Mouse (Mus musculus): ENCODE results near the gene Ifi206.
"Not testable (repeated sequence)": the region's sequence is repeated elsewhere in the genome, so short reads cannot be mapped to it uniquely, and the experiment has no call there.

Ifi206 gene

DNA sequence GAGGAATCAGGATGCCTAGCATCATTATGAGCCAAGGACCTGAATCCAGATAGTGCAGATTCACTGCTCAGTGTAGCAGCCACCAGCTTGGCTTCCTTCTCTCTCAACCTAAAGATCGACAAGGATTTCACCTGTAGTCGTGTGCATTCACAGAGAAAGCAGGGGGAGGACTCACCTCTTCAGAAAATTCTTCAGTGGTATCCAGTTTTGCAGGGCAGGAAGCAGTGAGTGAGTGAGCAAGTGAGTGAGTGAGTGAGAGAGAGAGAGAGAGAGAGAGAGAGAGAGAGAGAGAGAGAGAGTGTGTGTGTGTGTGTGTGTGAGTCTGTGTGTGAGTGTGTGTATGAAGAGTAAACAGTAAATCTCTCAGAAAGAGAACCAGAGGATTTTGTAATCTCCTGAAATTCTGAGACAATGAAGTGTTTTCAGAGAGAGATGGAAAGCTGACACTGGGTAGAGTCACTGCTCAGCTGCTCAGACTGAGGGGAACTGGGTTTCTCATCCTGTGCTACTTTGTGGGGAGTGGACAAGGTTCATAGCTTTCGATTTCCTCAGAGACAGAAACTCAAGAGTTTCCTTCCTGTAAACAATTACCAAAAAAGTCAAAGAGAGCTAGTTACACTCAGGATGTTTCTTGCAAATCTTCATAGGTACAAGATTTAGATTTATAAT lies at the start of gene Ifi206:
TSS of gene Ifi206 (minus strand) at position 230 of the 669 bp plus-strand sequence.
- not testable (repeated sequence) for DNase-seq

GRCm38 (mm10) chr1:173535791-173536190 lies 45.0 kb upstream of the Ifi206 start, which contains the start of gene Ifi214:
Gene Ifi214, minus strand, starts transcription at chr1:173535957.
- not testable (repeated sequence) for DNase-seq

DNA sequence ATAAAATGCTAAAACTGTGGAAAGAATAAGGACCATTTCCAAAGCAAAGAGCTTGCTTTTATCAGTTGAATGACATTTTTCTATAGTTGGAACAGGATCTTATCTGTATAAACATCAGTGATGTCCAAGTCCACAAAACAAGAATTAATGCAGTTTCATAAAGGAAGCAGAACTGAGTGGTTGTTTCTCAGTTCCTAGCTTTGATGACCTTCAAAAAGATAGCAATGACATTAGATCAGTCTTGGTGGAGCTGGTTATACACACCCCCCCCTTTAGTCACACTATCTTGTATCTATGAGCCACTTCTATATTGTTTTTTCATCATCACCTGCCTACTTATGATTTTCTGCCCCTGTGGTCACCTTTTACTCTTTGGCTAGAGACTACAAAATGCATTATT lies 30.6 kb upstream of the Ifi206 start:
- DNase-seq: no peak

GRCm38 (mm10) chr1:173510595-173510994 lies 19.8 kb upstream of the Ifi206 start:
- DNase-seq: not testable (repeated sequence)

- DNase-seq: not testable (repeated sequence)
These were observed 642 bp upstream of the Ifi206 start for GRCm38 (mm10) chr1:173491483-173491882.

DNA sequence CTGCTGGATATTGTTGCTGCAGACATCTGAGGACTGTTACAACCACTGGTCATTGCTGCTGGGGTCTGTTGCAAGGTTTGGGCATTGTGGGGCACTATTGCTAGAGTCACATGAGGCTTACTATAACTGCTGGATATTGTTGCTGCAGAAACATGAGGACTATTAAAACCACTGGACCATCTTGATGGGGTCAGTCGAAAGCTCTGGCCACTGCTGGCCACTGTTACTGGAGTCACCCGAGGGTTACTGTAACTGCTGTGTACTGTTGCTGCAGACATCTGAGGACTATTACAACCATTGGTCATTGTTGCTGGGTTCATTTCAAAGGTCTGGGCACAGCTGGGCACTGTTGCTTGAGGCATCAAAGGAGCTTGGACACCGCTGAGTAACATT lies 9.7 kb downstream of the Ifi206 start:
- not testable (repeated sequence) for DNase-seq

DNA sequence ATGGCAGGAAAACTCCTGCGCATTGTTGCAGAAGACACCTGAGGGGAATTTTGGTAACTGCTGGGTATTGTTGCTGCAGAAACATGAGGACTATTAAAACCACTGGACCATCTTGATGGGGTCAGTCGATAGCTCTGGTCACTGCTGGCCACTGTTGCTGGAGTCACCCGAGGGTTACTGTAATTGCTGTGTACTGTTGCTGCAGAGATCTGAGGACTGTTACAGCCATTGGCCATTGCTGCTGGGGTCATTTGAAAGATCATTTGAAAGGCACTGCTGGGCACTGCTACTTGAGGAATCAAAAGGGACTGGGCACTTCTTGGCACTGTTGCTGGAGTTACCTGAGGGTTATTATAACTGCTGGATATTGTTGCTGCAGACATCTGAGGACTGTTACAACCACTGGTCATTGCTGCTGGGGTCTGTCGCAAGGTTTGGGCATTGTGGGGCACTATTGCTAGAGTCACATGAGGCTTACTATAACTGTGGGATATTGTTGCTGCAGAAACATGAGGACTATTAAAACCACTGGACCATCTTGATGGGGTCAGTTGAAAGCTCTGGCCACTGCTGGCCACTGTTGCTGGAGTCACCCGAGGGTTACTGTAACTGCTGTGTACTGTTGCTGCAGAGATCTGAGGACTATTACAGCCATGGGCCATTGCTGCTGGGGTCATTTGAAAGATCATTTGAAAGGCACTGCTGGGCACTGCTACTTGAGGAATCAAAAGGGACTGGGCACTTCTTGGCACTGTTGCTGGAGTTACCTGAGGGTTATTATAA lies 10.3 kb downstream of the Ifi206 start:
- not testable (repeated sequence) for DNase-seq

GRCm38 (mm10) chr1:173456761-173457160 lies 34.1 kb downstream of the Ifi206 start:
- DNase-seq: no peak

GRCm38 (mm10) chr1:173456139-173456754 lies 34.6 kb downstream of the Ifi206 start:
- DNase-seq: no peak

DNA sequence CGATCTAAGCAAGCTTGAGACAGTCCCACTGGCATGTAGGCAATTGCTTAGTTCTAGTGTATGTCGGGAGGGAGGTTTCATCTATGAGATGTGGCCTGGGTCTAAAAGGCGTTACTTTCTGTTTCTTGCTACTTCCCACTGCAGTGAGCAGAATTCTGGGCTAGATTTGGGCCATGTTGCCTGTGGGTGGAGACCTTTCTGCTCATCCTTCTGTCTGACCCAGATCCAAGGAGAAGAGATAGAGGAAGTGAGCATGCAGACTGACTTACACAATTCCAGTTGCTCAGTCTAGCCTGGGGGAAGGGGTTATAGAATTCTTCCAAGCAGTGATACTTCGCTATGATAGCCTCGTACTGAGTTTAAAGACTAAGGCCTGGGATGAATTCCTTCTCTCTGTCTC lies 39.2 kb downstream of the Ifi206 start:
- DNase-seq: peak; percentile 21 to 23

DNA sequence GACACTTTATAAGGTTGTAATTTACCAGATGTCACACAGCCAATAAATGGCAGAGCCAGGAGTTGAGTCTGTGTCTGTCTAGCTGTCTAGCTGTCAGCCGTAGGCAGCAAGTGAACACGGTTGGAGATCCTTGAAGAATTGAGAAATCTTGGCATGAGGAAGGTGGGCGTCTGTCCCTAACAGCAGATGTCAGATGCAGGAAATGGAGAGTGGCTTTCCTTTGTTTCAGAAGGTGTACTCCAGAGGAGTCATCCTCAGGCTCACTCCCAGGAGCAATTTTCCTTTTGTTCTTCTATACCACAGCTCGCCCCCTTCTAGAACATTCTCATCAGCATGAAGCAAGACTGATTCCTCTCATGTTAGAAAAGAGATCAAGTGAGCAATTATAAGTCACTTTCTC lies 40.2 kb downstream of the Ifi206 start:
- no peak for DNase-seq

DNA sequence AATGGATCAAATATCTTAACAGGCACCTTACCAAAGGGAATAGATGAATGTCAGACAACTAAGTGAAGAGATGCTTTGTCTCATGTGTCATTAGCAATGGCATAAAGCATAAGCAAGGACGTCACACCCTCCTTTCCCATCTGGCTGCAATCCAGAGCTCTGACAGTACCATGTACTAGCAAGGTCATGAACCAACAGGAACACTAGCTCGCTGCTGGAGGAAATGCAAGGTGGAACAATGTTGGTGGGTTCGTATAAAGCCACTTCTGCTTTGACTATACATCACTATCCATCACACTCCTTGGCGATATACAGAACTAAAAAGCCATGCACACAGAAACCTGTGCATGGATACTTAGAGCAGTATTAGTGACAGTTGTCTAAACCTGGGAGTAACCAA lies 43.8 kb downstream of the Ifi206 start:
- no peak for DNase-seq

GRCm38 (mm10) chr1:173443061-173443460 lies 47.8 kb downstream of the Ifi206 start:
- DNase-seq: no peak

- DNase-seq: no peak
These were observed 49.6 kb downstream of the Ifi206 start for GRCm38 (mm10) chr1:173441210-173441609.

DNA sequence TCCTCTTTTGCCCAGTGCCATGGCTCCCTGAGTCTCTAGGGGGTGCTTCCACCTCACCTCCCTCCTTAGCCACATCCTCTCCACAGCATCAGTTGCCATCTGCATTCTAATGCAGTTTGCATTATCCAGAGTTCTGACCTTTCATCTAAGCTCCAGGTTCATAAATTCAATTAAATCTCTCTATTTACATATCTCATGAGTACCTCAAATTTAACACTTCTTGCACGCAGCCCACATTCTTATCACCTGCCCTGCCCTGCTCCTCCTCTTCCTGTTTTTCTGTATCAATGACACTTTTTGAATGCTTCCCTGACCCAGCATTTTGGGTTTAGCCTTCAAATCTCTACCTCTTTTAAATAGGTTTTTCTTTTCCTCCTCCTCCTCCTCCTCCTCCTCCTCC lies 50.2 kb downstream of the Ifi206 start:
- no peak for DNase-seq

GRCm38 (mm10) chr1:173437161-173437953 lies 53.5 kb downstream of the Ifi206 start:
- DNase-seq: peak; percentile 12 to 32

GRCm38 (mm10) chr1:173432411-173432810 lies 58.4 kb downstream of the Ifi206 start:
- no peak for DNase-seq

GRCm38 (mm10) chr1:173429995-173430699 lies 60.7 kb downstream of the Ifi206 start:
- DNase-seq: no peak

DNA sequence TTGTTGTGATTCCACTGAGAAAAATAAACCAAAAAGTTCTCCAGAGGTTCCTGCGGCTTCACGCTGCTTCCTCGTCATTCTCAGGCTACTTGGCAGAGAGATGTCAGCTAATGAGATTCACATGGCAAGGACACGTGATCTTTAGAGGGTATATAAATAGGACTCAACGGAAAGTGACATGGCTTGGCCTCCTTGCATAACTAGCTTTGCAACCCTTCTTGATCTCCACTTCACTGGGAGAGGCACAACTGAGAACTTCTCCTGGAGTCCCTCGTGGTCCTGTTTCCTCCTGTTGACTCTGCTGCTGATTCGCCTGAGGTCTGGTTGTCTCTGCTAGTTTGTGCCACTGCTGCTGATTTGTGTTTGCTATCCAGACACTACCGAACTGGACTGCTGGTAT lies 63.5 kb downstream of the Ifi206 start:
- DNase-seq: peak; percentile 10 to 21

- DNase-seq: no peak
These were observed 64.5 kb downstream of the Ifi206 start for GRCm38 (mm10) chr1:173426345-173426744.

GRCm38 (mm10) chr1:173420374-173420773 lies 70.5 kb downstream of the Ifi206 start:
- peak; percentile 48 to 71 for DNase-seq
